Mouse (Mus musculus): ENCODE data around the gene Hs3st4.

Hs3st4 gene

GRCm38 (mm10) chr7:124347218-124348017 lies 364.7 kb downstream of the Hs3st4 start:
- no peak for DNase-seq (ENCODE audit: low spot score)

GRCm38 (mm10) chr7:124354035-124354434 lies 371.4 kb downstream of the Hs3st4 start:
- DNase-seq (ENCODE audit: low spot score): no peak

GRCm38 (mm10) chr7:124358068-124358467 lies 375.4 kb downstream of the Hs3st4 start:
- no peak for DNase-seq (ENCODE audit: low spot score)

- DNase-seq (ENCODE audit: low spot score): no peak
Observed at GRCm38 (mm10) chr7:124359836-124360235, 377.2 kb downstream of the Hs3st4 start.

GRCm38 (mm10) chr7:124372297-124372696 lies 389.6 kb downstream of the Hs3st4 start:
- DNase-seq (ENCODE audit: low spot score): no peak

- DNase-seq (ENCODE audit: low spot score): no peak
Observed at GRCm38 (mm10) chr7:124372697-124373096, 390.0 kb downstream of the Hs3st4 start.

- DNase-seq (ENCODE audit: low spot score): no peak
Observed at GRCm38 (mm10) chr7:124383489-124383888, 400.8 kb downstream of the Hs3st4 start.

- no peak for DNase-seq (ENCODE audit: low spot score)
Observed at GRCm38 (mm10) chr7:124399184-124399583, 416.5 kb downstream of the Hs3st4 start.

GRCm38 (mm10) chr7:124426951-124427350 lies 444.3 kb downstream of the Hs3st4 start:
- DNase-seq (ENCODE audit: low spot score): no peak

All from T-cell, adult 2 months (primary cell).